Mouse (Mus musculus) left cerebral cortex, postnatal 25 days (tissue): ENCODE measurements around the gene Fer. TPM values are rescaled to one million over a fixed set of nuclear protein-coding genes. Genes with fewer than 3 reads are reported as not detected.

Experiments
- DNase-seq, 2 experiments: peaks; one replicate each; pipeline ENCODE4 v3.0.0; 2022; ENCODE audit warnings: low spot score in 2 of 2, mixed read lengths in 1 of 2
- intact Hi-C: fragments of 180-260 bp; cut with DNase I; formaldehyde crosslinking; loops from one replicate; pipeline ENCODE4 v1.15.1; 2025
- total RNA-seq, 2 experiments: library from RNA; stranded (reverse); gene quantifications; 2 replicates each; pipeline ENCODE4 v1.2.3; 2021

Fer gene
- total RNA-seq, 2 experiments from 2014 or later: 29.8 to 30.1 TPM

- intact Hi-C loops: loop anchor here (5.0 kb wide), 1 partner anchor 55 kb away; no protein-coding TSS in a partner anchor
- no peak for DNase-seq
Measured at GRCm38 (mm10) chr17:63862399-63862798, 463 bp upstream of the Fer start.

GRCm38 (mm10) chr17:63863647-63864149 lies 836 bp downstream of the Fer start, which contains the start of gene A930002H24Rik:
A930002H24Rik (minus strand) TSS chr17:63863791.
- peak; percentile 99 for DNase-seq
- intact Hi-C loops: loop anchor here (5.0 kb wide), 1 partner anchor 56 kb away; no protein-coding TSS in a partner anchor

DNA sequence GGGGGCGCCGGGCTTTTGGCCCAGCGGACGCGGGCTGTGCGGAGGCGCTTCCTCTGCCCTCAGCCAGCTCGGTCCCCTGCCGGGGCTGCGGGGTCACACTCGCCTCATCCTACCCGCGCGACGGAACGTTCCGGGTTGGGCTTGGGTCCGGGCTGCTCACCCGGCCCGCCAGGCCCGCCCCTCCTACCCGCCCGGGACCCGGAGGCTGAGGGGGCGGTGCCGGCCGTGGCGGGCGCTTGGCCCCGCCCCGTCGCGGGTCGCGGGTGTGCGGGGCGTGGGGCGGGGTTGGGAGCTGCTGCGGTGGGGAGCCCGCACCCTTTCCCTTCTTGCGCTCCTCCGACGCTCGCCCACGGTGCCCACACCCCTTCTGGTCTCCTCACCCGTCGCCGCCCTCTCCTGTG lies 1.3 kb downstream of the Fer start:
- intact Hi-C loops: loop anchor here (5.0 kb wide), 1 partner anchor 57 kb away; no protein-coding TSS in a partner anchor

GRCm38 (mm10) chr17:63871773-63872172 lies 8.9 kb downstream of the Fer start:
- DNase-seq: no peak

More for the DNA sequence above, 1.3 kb downstream of the Fer start:
- no peak for DNase-seq

GRCm38 (mm10) chr17:63878889-63879288 lies 16.0 kb downstream of the Fer start:
- DNase-seq: peak; percentile 19 to 73
- intact Hi-C loops: no loop called here

More at GRCm38 (mm10) chr17:63871773-63872172, 8.9 kb downstream of the Fer start:
- intact Hi-C loops: no loop called here

DNA sequence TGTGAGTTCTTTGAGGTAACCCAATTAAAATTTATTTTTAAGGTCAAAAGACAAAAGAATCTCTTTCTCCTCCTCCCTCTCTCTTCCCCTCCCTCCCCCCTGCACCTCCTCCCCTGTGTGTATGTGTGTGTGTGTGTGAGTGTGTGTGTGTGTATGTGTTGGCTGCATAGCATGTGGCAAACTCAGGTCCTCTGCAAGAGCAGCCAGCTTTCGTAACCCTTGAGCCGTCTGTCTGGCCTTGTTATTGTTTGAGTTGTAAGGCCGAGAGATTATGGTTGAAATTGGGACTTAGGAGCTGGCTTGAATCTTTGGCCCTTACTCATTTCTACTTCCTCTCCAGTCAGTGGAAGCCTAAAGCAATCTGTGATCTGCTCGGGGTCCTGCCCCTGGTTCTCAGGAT lies 17.1 kb downstream of the Fer start:
- intact Hi-C loops: no loop called here
- no peak for DNase-seq

DNA sequence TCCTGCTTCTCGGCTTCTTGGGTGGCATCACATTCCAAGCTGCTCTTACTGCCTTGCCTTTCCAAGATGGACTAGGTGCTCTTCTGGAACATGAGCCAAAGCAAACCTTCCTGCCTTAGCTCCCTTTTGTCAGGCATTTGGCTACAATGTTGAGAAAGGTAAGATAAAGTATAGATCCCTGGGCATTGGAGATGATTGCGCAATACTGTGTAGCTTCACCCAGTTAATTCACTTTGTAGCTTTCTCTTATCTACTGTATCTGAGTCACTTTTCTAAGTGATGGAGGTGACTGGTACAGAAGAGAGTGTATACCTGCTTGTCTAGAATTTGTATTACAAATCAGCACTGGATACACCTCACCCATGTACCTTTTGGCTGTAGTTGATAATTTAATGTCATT lies 24.1 kb downstream of the Fer start:
- intact Hi-C loops: no loop called here
- no peak for DNase-seq

DNA sequence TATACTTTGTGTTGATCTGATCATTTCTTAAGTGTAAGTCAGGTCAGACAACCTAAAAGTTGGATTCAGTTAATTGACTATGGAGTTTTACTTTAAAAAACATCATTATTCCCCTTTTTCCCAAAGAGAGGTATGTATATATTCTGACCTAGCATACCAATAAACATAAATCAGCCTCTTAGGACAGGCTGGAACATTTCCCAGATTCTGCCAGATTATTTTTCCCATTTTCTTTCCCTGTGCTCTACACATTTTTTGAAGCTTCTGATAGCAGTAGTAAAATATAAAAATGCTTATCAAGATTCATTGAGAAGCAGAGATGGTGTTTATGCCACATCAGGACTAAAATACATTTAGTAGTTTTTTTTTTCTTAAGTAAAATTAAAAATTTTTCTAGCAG lies 27.7 kb downstream of the Fer start:
- DNase-seq: no peak
- intact Hi-C loops: no loop called here

- intact Hi-C loops: no loop called here
- no peak for DNase-seq
Measured at GRCm38 (mm10) chr17:63895829-63896228, 33.0 kb downstream of the Fer start.

- intact Hi-C loops: no loop called here
- no peak for DNase-seq
Measured at GRCm38 (mm10) chr17:63897050-63897449, 34.2 kb downstream of the Fer start.

DNA sequence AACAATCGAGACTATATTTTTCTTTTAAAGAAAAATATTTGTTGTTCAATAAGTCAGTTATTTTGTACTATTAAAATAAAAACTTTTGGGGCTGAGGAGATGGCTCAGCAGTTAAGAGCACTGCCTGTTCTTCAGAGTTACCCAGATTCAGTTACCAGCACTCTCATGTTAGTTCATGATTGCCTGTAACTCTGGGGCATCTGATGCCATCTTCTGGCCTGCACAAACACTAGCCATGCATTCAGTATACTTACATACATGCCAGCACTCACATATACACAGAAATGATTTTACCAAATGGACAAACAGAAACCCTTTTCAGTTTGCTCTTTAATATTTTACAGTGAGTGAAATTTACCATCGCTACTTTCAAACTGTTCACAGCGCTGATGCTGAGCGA lies 46.4 kb downstream of the Fer start:
- DNase-seq: no peak
- intact Hi-C loops: no loop called here

- DNase-seq: no peak
- intact Hi-C loops: no loop called here
Measured at GRCm38 (mm10) chr17:63921601-63922203, 58.8 kb downstream of the Fer start.

DNA sequence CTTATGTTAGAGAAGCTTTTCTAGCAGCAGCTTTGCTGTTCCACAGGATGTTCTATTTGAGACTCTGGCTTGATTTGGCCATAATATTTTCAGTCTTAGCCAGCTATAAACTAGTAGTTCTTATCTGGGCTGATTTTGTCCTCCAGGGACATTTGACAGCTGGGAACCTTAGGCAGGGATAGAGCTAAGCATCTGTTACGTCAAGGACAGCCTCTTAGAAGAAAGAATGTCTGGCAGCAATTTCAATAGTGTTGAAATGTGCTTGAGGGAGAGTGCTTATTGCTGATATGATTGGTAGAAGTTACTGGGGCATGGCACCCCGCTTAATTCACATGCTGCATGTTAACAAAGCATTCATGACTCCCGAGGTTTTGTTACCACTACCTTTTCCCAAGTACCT lies 62.7 kb downstream of the Fer start:
- DNase-seq: no peak
- intact Hi-C loops: no loop called here

DNA sequence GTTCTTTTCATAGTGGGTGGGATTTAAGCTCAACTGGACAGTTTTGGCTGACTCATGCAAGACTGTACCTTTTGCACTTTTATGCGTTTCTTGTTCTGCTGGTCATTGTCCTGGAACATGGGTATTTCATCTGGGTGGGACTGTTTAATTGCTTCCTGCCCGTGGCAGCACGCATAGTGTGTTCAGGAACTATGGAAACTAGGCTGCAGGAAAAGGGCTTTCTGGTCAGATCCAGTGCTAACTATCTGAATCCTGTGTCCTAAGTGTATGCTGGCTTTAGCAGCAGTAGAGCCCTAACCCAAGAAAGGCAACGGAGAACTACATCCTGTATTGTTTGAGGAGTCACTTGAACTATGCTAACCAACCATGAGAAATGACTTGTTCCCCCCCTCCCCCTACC lies 67.8 kb downstream of the Fer start:
- no peak for DNase-seq
- intact Hi-C loops: no loop called here

DNA sequence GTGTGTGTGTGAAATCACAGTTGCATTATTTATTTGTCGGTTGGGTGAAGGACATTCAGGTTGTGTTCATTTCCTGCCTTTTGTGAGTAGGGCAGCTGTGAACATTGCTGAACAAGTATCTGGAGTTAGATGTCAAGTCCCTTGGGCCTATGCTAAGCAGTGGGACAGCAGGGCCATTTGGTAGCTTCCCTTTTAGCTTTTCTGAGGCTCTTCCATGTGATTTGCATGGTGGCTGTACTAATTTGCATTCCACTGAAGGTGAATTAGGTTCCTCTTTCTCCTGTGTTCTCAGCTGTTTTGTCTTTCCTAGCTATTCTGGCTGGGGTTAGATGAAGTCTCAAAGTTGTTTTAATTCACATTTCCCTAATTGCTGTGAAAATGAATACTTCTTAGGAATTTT lies 68.7 kb downstream of the Fer start:
- intact Hi-C loops: no loop called here
- no peak for DNase-seq

- no peak for DNase-seq
- intact Hi-C loops: no loop called here
Measured at GRCm38 (mm10) chr17:63935408-63935807, 72.5 kb downstream of the Fer start.

DNA sequence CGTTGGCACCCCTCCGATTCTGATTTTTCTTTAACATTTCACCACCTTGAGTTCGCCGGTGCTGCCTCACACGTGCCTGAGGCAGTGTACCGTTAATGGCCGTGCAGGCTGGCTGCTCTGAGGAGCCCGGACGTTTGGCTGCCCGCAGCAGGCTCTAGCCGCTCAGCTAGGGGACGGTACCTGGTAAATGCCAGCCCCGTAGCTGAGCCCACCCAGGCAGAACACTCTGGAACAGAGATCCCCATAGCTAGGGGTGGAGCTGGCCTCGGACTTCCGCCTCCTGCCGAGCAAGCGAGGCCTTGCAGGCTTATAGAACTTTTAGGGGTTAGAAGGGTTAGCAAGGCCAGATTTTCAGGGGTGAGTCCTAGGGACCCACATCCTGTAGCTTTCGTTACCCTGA lies 75.0 kb downstream of the Fer start:
- intact Hi-C loops: no loop called here
- no peak for DNase-seq

DNA sequence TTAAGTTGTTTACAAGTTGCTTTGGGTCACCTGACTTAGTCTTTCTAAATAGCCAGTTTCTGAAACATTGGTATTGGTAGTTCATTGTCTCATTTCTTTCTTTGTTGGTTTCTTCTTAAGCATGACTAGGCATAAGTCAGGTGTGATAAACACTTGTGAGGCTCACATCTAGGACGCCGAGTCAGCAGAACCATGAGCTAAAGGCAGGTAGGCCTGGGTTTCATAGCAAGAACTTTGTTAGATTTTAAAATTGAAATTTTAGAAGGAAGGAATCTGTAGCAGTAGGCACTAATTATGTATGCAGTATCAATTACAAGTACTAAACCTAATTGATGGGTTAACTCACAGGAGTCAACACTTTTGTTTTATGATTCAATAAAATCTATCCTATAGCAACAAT lies 83.9 kb downstream of the Fer start:
- DNase-seq: no peak
- intact Hi-C loops: no loop called here

- intact Hi-C loops: no loop called here
- DNase-seq: peak in 1 of 2 experiments; percentile 17
Measured at GRCm38 (mm10) chr17:63948811-63949210, 85.9 kb downstream of the Fer start.

- intact Hi-C loops: no loop called here
- DNase-seq: no peak
Measured at GRCm38 (mm10) chr17:63951436-63951835, 88.6 kb downstream of the Fer start.

- intact Hi-C loops: no loop called here
- no peak for DNase-seq
Measured at GRCm38 (mm10) chr17:63967091-63967490, 104.2 kb downstream of the Fer start.

DNA sequence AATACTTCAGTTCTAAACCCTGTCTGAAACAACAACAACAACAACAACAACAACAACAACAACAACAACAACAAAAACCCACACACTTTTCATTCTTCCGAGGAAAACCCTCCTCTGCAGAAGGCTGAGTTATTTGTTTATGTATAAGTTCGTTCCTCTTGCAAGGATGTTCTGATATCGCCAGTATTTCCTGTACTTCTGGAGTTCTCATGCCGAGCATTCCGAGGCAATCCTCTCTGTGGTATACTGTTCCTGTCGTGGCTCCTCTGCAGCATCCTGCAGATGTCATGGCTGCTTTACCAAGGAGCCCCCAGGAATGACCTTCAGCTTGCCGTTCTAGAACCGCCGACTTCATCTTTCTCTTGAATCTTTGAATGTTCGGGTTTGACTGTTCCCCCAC lies 106.6 kb downstream of the Fer start:
- intact Hi-C loops: no loop called here
- no peak for DNase-seq
